Mouse (Mus musculus) B cell, adult 2 months (primary cell): Measurements from ENCODE around the gene Plscr4.
A peak's percentile ranks its signal among the peaks of the same experiment; 100 is the strongest.

Experiments
- DNase-seq, 2 experiments: peaks; one replicate each; pipeline ENCODE4 v3.0.0; 2022

Gene Plscr4

DNA sequence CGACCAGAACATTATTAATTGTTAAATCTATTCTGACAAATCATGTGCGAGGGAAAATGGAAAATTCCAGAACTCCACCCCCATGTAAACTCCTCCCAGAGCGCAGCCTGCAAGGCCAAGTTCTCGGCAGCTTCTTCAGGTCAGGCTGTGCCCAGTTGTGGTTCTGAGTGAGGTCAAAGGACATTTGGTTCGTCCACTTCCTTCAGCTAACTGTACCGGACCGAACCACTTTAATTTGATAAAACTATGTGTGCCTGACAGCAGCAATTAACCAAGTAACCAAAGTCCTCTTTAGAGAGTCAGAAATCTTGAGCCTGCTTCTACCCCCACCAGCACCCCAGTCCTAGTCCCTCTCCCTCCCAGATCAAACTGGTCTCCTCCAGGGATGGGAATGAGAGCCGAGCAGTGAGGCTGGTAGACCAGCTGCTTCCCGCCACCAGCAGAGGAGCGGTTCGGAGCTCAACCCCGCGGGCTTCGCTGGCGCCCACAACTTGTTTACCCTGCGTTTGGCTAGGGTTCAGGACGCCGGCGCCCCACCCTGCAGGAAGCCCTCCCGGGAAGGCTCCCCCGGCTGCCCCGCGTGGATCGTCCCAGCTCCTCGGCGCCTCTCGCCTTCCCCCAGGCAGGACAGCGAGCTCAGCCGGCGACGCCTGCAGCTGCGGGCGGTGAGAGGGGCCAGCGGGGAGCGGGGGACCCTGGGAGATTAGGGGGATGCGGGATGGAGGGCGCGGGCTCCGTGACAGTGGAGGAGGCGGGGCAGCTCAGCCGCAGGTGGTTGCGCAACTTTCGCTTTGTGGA lies at the start of gene Plscr4:
Gene Plscr4 (plus strand): TSS at position 113 of the 798 bp plus-strand sequence.
- DNase-seq: peak; percentile 40 to 42

DNA sequence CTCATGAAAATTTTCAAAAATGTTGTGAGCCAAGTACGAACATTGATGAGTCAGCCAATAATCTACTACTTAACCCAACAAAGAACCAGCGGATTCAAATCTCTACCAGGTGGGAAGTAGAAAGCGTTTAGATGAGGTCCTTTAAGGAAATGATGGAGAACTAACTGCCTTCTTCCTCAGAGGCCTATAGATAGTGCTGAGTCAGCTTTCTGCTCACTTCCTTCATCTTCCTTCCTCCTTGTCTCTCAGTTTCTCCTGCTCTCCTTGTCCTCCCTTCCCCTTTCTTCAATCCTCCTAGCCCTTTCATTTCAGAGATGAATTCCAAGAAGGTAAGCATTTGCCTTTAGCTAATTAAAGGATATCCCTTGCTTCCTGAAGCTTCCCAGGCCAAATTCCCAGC lies 46.9 kb upstream of the Plscr4 start:
- DNase-seq: no peak

DNA sequence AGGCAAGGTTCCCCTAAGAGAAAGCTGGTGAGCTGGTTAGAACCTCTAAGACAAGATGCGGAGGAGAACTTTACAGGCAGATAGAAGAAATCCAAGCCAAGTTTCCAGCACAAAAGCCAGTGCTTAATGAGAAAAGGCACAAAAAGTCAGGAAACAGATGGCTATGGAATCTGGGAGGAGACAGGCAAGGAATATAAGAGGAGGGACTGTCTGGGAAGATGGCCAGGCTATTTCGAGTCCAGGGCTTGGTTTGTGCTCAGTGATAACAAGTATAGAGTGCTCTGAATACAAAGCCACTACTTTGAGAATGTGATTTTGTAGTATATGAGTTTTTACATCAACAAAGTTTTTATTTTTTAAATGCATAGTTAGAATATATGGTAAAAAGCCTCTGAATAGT lies 45.1 kb upstream of the Plscr4 start:
- no peak for DNase-seq

DNA sequence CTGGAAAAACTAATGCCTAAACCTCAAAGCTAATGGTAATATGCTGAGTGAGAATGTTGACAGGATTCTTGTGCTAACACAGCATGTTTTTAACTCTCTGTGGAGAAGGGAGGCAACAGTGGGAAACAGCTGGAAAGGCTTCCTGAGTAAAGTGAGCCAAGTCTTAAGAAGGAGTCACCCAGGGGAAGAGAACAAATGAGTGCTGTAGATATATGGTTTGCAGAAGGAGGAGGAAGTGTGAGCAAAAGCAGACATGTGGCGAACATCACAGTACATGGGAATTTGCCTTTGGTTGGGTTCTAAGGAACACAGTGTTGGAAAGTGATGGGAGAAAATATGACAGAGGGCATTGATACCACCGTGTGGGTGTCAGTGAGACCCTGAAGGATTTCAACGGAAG lies 43.5 kb upstream of the Plscr4 start:
- DNase-seq: no peak

DNA sequence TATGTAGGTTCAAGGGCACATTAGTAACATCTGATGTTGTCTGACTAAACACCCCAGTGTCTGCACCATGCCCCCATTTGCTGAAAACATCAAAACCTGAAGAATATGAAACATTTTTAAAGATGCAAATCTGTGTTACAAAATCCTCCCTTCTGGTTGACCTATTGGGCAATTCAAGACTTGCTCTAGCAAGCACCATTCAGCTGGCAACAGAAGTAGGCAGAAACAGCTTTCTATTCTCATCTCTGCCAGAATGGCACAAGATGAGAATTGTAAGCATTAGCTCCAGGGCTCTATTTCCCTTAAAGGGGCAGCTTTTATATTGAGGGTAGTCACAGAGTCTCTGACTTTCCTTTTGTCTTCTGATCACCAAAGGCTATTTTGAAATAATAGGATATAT lies 19.4 kb upstream of the Plscr4 start:
- DNase-seq: no peak

DNA sequence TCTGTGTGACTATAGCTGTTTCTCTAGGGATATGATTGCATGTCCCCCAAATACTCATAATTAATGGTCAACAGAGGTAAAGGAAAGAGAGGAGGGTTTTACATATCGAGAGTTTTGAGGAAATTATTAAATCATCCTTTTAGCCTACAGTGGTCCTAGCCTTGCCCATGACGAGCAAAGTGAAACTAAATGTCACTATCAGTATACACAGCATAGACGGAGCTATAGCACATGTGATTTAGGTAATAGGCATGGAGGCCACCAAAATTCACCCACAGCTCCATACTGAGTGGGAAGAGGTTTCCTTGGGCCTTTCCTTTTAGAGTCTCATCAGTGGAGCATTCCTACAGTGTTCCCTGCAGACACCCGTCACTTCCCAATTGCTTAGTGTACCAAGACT lies 15.7 kb upstream of the Plscr4 start:
- no peak for DNase-seq

DNA sequence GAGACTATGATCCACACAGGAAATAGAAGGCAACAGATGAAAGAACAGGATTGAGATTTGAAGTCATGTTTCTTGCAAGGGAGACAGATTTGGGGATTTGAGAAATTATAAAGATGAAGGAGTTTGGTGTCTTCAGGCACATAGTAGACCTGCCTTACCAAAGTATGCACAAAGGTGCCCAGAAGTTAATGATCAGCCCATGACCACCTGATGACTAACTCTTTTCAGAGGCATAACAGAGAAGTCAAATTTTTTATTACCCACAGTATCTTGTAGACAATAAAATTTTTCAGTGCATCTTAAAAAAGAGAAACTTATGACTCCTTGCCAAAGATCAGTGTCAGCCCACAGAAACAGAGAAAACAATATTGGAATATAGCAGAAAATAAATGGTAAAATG lies 12.6 kb upstream of the Plscr4 start:
- DNase-seq: no peak

DNA sequence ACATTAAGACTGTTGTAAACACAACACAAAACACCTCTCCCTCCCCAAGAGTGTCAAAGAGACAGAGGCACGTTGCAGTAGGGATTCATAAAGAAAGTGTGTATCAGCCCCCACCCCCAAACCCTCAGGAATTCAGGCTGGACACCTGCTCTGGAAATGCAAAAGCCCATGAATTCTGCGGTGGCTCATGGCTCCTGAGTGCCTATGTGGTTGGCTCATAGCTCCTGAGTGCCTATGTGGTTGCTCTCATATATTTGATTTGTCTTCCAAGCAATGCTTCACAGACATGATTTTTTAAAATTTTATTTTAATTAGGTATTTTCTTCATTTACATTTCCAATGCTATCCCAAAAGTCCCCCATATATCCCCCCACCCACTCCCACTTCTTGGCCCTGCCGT lies 568 bp upstream of the Plscr4 start:
- DNase-seq: no peak

DNA sequence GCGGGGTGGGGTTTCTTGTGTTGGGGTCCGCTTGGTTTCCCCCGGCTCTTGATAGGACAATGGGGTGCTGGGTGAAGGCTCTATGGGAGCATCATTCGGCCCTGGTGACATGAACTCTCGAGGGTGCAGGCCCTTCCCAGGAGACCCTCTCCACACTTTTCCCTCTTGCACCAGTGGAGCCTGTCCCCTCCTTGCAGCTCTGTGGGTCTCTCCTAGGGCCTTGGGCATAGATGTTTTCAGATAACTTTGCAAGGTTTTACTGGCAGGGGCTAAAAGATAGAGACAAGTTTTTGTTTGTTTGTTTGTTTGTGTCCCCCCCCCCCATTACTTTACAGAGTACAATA lies 858 bp downstream of the Plscr4 start:
- DNase-seq: no peak

DNA sequence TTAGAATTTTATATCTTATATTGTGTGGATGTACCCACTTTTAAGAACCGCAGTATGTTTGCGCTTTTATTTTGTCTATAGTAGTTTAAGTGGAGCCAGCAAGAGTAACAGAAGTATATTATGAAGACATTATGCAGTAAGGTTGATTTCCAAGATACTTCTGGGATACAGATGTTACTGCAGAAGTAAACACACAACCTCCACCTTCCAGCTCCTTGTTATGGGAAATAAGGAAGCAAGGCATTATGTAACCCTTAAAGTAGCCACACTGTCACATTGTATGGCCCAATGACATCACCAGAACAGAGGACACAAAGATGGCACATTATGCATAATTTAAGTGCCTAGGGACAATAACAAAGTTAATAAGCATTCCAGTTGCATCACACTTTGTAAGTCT lies 1.2 kb downstream of the Plscr4 start:
- no peak for DNase-seq

DNA sequence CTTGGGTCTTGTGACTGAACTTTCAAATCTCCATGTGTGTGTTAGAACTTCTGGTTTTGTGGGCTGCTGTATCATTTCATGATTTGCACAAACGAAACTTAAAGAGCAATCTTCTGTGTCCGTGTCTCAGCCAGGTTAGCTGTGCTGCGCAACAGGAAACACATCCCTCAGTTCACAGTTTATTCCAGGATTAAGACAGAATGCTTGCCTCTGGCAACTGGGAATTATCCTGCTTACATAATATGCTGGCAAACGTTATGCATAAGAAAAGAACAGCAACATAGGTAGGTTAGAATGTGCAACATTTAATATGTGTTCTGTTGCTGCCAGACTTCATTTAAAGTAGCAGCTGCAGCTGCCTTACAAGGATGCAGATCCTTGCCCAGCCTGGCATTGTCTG lies 10.6 kb downstream of the Plscr4 start:
- DNase-seq: no peak

DNA sequence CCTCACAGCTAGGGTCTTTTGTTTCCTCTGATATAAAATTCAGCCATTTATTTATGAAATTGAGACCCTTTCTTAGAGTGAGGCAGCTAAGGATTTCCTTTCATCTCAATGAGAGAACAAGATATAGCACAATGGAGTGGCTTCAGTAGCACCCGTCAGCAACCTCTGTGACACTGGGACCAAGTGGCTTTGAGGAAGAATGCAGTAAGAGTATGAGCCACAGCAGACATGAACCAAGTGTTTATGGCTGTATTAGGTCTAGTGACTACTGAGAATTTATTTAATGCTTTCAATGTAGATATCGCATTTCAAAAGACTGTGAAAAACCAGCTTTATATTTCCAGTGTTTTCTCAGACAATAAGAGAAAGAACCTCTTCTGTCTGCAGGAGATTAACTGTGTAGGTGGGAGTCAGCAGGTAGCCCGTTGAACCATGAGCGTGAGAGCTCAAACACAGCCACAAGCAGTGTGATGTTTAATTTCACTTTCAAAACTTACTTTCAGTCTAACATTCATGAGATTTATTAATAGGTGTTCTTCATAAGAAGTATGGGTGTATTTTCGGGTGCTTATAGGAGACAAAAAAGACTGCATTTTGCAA lies 15.2 kb downstream of the Plscr4 start:
- no peak for DNase-seq

DNA sequence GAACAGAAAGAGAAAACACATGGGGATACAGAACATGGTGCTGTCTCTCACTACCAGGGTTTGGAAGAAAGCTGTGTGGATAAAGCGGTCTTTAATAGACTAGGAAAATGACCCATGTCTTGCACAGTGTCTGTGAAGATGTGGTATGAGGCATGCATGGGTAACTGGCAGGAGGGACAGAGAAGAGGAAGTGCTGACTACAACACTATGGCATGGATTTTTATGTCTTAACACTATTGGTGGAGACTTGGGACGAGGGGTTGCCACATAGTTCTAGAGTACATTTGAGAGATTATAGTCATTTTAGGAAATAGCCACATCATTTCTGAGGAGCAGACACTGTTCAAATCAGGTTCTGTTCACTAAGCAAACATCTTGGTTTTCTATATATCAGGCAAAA lies 16.0 kb downstream of the Plscr4 start:
- DNase-seq: no peak

DNA sequence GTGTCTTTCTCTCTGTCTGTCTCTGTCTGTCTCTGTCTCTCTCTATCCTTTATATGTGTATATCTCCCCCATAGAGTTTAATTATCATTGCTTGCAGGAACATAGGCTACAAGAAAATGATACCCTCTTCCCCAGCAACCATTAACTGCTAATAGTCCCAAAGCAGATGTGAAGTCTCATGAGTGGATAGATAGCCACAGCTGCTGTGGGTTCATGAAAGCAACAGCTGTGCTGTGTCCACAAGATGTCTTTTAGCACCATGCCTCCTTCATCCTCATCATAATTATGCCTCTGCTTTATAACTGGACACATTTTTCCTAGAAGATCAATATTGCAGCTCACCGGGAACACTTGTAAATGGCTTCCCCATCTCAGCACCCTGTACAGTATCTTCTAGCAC lies 17.1 kb downstream of the Plscr4 start:
- DNase-seq: no peak

DNA sequence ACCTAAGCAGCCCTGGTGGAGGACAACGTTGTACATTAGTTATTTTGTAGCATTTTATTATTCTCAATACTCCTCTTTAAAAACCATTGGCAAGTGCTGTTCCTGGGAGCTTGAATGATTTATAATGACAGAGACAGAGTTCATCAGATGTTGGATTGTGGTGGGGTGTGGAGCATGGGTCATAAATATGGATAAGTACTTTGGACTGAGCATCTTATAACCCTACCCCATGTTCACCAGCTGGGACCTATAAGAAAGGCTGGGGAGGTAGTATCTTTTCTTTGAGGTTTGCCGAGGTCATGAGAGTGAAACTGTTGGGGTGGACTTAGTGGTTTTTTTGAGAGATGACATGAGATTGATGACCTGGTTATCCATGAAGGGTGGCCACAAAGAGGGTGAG lies 24.5 kb downstream of the Plscr4 start:
- no peak for DNase-seq

DNA sequence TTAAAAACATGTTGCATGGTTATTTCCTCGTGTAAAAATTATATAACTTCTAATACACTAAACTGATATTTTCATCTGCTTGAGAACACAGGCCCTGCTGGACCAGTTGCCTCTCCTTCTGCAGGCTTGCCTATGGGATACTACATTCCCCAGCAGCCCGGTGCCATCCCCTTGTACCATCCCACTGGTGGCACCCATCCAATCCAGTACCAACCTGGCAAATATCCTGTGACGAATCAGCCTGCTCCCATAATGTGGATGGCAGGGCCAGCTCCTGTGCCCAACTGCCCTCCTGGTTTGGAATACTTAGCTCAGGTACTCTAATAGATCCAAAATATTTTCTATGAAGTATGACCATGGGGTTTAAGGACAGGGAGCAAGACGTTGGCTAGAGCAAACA lies 25.4 kb downstream of the Plscr4 start:
- DNase-seq: no peak

DNA sequence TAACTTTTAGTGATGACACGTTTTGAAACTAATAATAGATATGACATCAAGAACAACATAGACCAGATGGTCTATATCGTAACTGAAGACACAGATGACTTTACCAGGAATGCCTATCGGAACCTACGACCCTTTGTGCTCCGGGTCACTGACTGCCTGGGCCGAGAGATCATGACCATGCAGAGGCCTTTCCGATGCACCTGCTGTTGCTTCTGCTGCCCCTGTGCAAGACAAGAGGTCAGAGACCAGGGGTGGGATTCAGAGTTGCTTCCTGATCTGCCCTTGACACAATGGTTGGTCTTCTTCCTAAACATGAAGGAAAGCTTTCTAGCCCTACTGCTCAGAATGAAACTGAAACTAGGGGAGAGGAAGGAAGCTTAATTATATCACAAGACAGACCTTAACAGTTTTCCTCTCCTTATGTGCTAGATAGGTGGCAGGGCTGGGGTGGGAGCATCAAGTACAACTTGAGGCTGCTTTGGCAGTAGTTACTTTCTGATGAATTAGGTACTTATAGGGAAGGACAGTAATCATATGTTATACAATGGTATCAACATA lies 27.6 kb downstream of the Plscr4 start:
- DNase-seq: no peak

DNA sequence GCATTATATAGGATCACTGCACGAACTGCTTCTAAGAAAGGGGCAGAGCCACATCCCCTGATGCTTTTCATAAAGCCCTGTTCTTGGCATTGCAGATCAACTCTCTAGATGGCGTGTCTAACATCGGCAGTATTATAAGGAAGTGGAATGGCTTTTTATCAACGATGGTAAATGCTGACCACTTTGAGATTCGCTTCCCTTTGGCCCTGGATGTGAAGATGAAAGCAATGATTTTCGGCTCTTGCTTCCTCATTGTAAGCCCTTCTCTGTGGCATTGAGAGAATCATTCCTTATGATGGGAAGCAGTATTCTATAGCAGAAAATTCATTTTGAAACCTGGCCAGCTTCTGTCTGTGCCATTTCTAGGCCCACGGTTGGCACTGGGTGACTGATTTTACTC lies 32.7 kb downstream of the Plscr4 start:
- DNase-seq: no peak

DNA sequence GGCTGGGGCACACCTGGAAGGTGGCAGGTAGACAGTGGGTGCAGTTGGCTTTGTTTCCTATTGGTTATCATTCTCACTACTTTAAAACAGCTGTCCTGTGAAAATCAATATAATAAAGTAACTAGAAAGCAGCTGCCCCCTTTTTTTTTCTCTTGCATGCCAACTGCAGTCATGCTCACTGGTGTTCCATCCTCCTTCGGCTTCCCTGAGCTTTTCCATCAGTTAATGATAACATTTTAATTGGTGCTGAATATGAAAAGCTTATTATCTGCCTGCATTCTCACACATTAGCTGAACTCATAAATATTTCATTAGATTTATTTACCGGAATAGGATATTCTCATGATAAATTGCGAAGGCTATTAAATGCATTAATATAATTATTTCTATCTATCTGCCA lies 33.1 kb downstream of the Plscr4 start:
- DNase-seq: no peak

DNA sequence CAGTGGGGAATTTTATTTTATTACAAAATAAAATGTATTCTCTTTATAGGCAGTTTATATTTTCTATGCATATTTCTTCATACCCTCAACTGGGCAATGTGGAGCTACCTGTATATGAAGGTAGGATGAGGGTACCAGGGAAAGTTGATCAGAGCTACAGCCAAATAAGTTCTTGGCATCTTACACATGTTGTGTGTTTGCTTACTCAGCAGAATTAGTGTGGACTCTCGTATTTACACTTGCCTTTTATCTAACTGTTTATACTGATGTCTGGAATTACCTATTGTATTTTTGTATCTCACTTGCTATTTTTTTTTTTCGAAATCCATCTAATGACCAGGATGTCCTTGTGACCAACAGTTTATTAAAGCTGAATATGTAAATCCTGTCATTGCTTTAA lies 34.1 kb downstream of the Plscr4 start:
- DNase-seq: no peak

DNA sequence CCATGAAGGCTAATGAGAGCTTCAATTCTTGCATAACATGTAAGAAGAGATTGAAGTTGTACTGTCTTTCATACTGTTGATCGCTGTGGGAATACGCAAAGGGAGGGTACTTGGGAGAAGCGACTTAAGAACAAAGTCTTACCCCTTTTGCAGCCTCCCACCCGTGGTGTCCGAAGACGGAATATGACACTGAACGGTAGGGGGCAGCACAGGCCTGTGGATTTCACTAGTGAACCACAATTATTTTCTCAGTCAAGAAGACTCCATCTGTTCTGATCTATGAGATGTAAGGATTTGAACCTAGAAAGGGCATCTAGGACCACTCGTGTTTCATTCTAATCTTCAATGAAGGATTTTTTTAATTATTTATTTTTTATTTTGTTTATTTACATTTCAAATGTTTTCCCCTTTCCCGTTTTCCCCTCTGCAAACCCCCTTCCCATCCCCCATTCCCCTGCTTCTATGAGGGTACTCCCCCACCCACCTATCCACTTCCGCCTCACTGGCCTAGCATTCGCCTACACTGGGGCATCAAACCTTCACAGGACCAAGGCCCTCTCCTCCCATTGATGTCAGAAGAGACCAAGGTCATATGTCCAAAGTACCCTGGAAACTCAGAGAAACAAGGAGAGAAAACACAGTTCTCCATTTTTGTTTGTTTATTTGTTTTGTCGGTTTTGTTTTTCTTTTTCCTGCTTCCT lies 42.7 kb downstream of the Plscr4 start:
- DNase-seq: peak; percentile 82 to 83

DNA sequence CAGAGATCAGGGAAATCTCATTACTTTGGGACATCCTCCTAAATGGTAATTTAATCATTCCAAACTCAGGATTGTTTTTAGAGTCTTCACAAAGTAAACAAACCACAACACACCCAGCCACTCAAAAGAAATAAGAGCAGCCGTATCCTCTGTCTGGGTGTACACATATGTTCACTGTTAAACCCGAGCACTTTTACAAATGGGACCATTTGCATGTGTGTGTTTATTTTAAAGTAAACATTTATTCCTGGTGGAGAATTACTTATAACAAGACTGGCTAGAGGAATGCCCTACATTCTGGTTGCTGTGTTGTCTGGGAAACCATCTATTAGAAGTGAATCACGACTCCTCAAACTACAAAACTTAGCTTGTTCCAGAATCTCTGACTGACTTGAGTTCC lies 47.1 kb downstream of the Plscr4 start:
- no peak for DNase-seq

DNA sequence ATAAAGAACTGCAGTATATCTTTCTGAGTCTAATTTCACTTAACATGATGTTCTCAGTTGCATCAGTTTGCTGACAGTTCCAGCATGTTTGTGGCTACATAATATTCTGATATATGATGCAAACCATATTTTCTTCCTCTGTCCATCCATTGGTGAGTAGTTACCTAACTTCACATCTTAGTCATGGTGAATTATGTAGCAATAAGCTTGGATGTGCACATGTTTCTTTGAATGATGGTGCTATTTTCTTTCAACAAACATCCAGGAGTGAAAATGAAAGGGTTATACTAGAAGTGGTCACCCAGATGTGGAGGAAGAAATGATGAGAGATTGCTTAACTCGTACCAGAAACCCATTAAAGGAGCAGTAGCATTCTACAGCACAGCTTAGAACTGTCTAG lies 47.7 kb downstream of the Plscr4 start:
- DNase-seq: no peak

DNA sequence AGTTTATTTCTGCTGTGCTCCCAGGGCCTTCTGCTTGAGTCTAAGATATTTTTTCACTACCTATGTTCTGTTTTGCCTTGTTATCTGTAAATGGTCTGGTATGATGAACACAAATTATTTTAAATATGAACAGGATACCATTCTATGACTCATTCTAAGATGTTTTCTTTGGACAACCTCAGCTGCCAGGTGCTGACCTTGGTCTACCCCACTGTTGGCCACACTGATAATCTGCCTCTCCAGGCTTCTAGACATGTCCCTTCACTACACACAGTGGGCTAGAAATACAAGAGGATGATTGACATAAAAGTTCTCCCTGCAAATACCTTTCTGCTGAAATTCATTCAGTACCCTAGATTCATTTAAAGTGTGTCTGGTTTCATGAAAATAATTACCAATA lies 54.5 kb downstream of the Plscr4 start:
- DNase-seq: no peak
